Mouse (Mus musculus) mouse trophoblast stem cell (cell line): ENCODE measurements around the gene Pum2.
"Not testable (repeated sequence)": the region's sequence is repeated elsewhere in the genome, so short reads cannot be mapped to it uniquely, and the experiment has no call there.

Experiments
- in situ Hi-C, 2 experiments: fragments of 300-500 bp; cut with MseI, MboI; formaldehyde crosslinking; loops; 2 replicates in 1 of 2; 3 replicates in 1 of 2; pipeline ENCODE4 v1.15.1; 2025

Pum2 gene

GRCm38 (mm10) chr12:8673974-8674306, at the start of gene Pum2:
Pum2 (plus strand) TSS chr12:8674134.
- in situ Hi-C loops = no loop called here

- in situ Hi-C loops = no loop called here
Measured at GRCm38 (mm10) chr12:8629537-8629936, 44.4 kb upstream of the Pum2 start.

GRCm38 (mm10) chr12:8631691-8632090, 42.2 kb upstream of the Pum2 start:
- in situ Hi-C loops = no loop called here

GRCm38 (mm10) chr12:8632737-8633365, 41.1 kb upstream of the Pum2 start:
- in situ Hi-C loops = no loop called here

- in situ Hi-C loops = no loop called here
Measured at GRCm38 (mm10) chr12:8634306-8634705, 39.6 kb upstream of the Pum2 start.

- in situ Hi-C loops = no loop called here
Measured at GRCm38 (mm10) chr12:8635546-8635945, 38.4 kb upstream of the Pum2 start.

- in situ Hi-C loops = no loop called here
Measured at GRCm38 (mm10) chr12:8636945-8637344, 37.0 kb upstream of the Pum2 start.

GRCm38 (mm10) chr12:8638411-8639087, 35.4 kb upstream of the Pum2 start:
- in situ Hi-C loops = not testable (repeated sequence)

GRCm38 (mm10) chr12:8640186-8640585, 33.7 kb upstream of the Pum2 start:
- in situ Hi-C loops = not testable (repeated sequence)

GRCm38 (mm10) chr12:8640711-8641424, 33.1 kb upstream of the Pum2 start:
- in situ Hi-C loops = no loop called here

- in situ Hi-C loops = no loop called here
Measured at GRCm38 (mm10) chr12:8641425-8641735, 32.6 kb upstream of the Pum2 start.

- in situ Hi-C loops = not testable (repeated sequence)
Measured at GRCm38 (mm10) chr12:8648211-8648610, 25.7 kb upstream of the Pum2 start.

- in situ Hi-C loops = not testable (repeated sequence)
Measured at GRCm38 (mm10) chr12:8650027-8650426, 23.9 kb upstream of the Pum2 start.

- in situ Hi-C loops = no loop called here
Measured at GRCm38 (mm10) chr12:8656596-8656995, 17.3 kb upstream of the Pum2 start.

GRCm38 (mm10) chr12:8657116-8657515, 16.8 kb upstream of the Pum2 start:
- in situ Hi-C loops = no loop called here

GRCm38 (mm10) chr12:8657629-8658366, 16.1 kb upstream of the Pum2 start:
- in situ Hi-C loops = no loop called here

- in situ Hi-C loops = no loop called here
Measured at GRCm38 (mm10) chr12:8659406-8660279, 14.3 kb upstream of the Pum2 start.

GRCm38 (mm10) chr12:8661747-8662146, 12.2 kb upstream of the Pum2 start:
- in situ Hi-C loops = no loop called here

- in situ Hi-C loops = no loop called here
Measured at GRCm38 (mm10) chr12:8662175-8662574, 11.8 kb upstream of the Pum2 start.

- in situ Hi-C loops = no loop called here
Measured at GRCm38 (mm10) chr12:8662721-8663120, 11.2 kb upstream of the Pum2 start.

- in situ Hi-C loops = no loop called here
Measured at GRCm38 (mm10) chr12:8667473-8668255, 6.3 kb upstream of the Pum2 start.
